Mouse (Mus musculus) cerebellum, adult 2 months (tissue): ENCODE measurements around the gene Cdc7. TPM values are rescaled to one million over a fixed set of nuclear protein-coding genes. Genes with fewer than 3 reads are reported as not detected.
A peak's percentile ranks its signal among the peaks of the same experiment; 100 is the strongest.

ENCODE experiments used
- DNase-seq, 2 experiments: peaks; one replicate each; pipeline ENCODE4 v3.0.0; 2021
- H3K27ac ChIP-seq: fragments of 200-500 bp; 2 replicates; pipeline ENCODE4 v1.5.1; 2012; ENCODE audit warnings: low read length, control low read depth, inconsistent platforms; ENCODE audit not compliant: insufficient read depth
- H3K27me3 ChIP-seq: fragments of 200-500 bp; 2 replicates; pipeline ENCODE4 v1.6.1; 2012; ENCODE audit warnings: inconsistent platforms, mild to moderate bottlenecking, low read length, moderate library complexity; ENCODE audit not compliant: control insufficient read depth, insufficient read depth
- H3K4me1 ChIP-seq: fragments of 200-500 bp; 2 replicates; pipeline ENCODE4 v1.6.1; 2011; ENCODE audit warnings: low read length; ENCODE audit not compliant: control insufficient read depth, insufficient read depth
- H3K4me3 ChIP-seq: fragments of 200-500 bp; replicated peaks from 2 replicates; pipeline ENCODE3; 2011; ENCODE audit warnings: mild to moderate bottlenecking, low read depth, low read length, control low read depth; ENCODE audit not compliant: insufficient read depth
- CTCF ChIP-seq: fragments of 200-500 bp; IDR thresholded peaks from 2 replicates; pipeline ENCODE4 v1.5.1; 2011; ENCODE audit warnings: low read depth, mild to moderate bottlenecking, control low read depth, low read length, moderate library complexity, borderline replicate concordance; ENCODE audit not compliant: insufficient read depth
- POLR2A ChIP-seq: fragments of 200-500 bp; IDR thresholded peaks from 2 replicates; pipeline ENCODE4 v1.6.1; 2011; ENCODE audit warnings: low read length, control low read depth, borderline replicate concordance; ENCODE audit not compliant: insufficient read depth
- WGBS: fragments of 180-500 bp; shearing (Covaris S2); methylation state at CpG from one replicate; pipeline ENCODE4 v1.1.7; 2018; 5-methylcytosine and 5-hydroxymethylcytosine counted together
- polyA plus RNA-seq: library from polyadenylated mRNA; depleted of rRNA; stranded (reverse); fragments of >200 nt; gene quantifications from 2 replicates; pipeline ENCODE4 v1.2.3, GENCODE M21; 2012

Gene Cdc7
- polyA plus RNA-seq, 1 experiment: 31.2 TPM

DNA sequence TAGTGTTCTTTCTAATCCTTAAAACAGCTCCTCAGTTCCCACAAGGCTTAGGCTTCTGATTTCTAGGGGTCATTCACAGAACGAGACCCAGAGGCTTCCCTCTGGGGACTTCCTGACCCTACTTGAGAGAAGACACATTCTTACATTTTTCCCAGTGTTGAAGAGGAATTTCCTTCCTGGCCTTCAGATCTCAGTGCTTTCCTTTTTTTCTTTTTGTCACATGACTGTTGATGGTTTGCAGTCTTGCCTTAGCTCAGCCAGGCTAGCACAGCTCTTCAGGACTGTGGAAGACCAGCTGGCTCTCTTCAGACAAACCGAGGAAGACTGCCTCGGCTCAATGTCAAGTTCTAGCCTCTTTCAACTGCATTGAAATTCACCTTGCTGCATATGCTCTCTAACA lies 7.7 kb upstream of the Cdc7 start:
- Histone ChIP-seq H3K4me1 (no peaks in the 10 kb centered on the region), H3K27me3 (no peaks in the 10 kb centered on the region), H3K27ac (no peak overlapping the region), H3K4me3 (no peak overlapping the region)
- DNase-seq: no peak
- WGBS: 85% methylated on average over 3 of the region's 3 CpGs
- TF ChIP-seq CTCF (no peak), POLR2A (no peak)

DNA sequence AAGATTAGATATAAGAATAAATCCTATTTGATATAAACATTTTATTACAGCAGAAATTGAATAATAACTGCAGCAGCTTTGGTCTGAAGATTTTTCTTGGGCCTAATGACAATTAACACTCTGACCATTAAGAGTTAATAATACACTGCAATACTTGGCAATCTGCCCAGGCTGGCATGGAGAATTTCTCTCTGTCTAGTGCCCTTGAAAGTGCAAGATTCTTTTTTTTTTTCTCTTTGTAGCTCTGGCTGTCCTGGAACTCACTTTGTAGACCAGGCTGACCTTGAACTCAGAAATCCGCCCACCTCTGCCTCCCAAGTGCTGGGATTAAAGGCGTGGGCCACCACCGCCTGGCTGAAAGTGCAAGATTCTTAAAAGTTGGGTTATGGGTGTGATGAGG lies 5.1 kb upstream of the Cdc7 start:
- no peaks in the 10 kb centered on the region for H3K27me3 ChIP-seq
- H3K4me3 ChIP-seq: no peak overlapping the region
- H3K27ac ChIP-seq: no peak overlapping the region
- WGBS: 30% methylated on average over 3 of the region's 3 CpGs
- DNase-seq: no peak
- no peak for TF ChIP-seq CTCF
- TF ChIP-seq POLR2A: no peak
- no peaks in the 10 kb centered on the region for H3K4me1 ChIP-seq

DNA sequence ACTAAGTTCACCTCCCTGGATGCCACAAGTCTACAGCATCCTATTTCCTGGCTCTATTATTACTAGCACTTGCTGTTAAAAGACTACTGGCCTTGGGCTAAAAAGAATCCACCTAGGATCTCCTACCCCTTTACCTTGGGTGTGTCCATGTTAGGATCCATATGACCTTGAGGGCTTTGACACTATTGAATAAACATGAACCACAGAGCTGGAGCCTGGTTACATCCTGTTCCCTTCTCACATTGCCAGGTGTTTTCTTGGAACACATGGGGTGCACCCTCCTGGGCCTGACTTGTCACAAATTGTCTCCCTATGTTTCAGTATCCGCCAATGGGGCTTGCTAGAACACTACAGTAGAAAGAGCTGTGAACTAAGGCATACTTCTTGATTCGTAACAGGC lies 3.7 kb upstream of the Cdc7 start:
- TF ChIP-seq CTCF (no peak), POLR2A (no peak)
- Histone ChIP-seq H3K4me3 (no peak overlapping the region), H3K27me3 (no peaks in the 10 kb centered on the region), H3K4me1 (no peaks in the 10 kb centered on the region), H3K27ac (no peak overlapping the region)
- 85% methylated on average over 2 of the region's 2 CpGs for WGBS
- DNase-seq: no peak

DNA sequence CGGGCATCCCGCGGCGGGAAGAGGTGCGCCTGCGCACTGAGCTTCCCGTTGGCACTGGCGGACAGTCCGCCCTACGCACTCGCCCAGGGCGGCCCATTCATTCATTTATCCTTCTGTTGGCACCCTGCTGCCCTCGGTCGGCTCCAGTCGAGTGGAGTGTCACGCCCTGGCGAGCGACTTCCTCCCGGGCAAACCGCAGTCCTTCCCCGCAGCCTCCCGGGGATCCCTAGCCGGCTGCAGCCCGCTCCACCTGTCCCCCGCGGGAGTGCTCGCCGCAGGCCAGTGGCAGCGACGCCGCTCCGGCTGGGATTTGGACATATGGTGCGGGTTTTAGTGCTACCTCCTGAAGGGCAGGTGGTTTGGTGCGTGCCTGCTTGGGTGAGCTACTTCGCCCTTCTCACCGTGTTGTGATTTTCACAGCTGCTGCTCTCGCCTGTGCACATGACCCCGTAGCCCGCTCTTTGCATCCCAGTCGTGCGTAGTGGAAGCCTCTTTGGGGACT lies 442 bp downstream of the Cdc7 start:
- Histone ChIP-seq H3K4me1 (no peaks in the 10 kb centered on the region), H3K4me3 (peak overlapping the region; percentile 89), H3K27me3 (no peaks in the 10 kb centered on the region), H3K27ac (peak overlapping the region; percentile 68)
- TF ChIP-seq POLR2A (0 out of 2 replicates have a peak, but pooled peaks have one; percentile 7), CTCF (no peak)
- no peak for DNase-seq
- under 1% methylated on average over 41 of the region's 41 CpGs for WGBS

DNA sequence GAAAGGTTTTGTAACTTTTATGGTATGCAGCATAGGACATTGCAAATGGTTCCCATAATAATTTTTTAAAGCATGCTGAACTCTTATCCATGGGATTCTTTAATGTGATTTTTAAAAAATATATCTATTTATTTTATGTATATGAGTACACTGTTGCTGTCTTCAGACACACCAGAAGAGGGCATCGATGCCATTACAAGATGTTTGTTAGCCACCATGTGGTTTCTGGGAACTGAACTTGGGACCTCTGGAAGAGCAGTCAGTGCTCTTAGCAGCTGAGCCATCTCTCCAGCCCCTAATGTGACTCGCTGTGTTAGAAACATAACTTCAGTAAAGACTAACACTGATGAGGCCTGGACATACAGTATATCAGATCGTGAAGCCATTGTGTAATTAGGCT lies 2.3 kb downstream of the Cdc7 start:
- H3K4me1 ChIP-seq: no peaks in the 10 kb centered on the region
- no peaks in the 10 kb centered on the region for H3K27me3 ChIP-seq
- no peak overlapping the region for H3K4me3 ChIP-seq
- H3K27ac ChIP-seq: no peak overlapping the region
- no peak for TF ChIP-seq CTCF
- TF ChIP-seq POLR2A: no peak
- WGBS: 93% methylated on average over 3 of the region's 3 CpGs
- DNase-seq: no peak

DNA sequence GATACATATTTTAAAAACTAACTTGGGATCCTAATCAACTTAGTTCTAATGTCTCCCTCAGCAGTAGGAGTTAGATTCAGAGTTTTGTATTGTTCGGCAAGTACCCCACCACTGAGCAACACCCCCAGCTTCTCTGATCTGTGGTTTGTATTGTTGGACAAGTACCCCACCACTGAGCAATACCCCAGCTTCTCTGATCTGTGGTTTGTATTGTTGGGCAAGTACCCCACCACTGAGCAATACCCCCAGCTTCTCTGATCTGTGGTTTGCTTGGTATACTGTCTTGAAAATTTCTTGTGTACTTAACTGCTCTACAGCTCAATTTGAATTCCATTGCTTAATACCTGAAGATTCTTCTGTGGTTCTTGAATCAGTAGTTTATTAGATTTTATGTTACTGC lies 3.5 kb downstream of the Cdc7 start:
- no peaks in the 10 kb centered on the region for H3K27me3 ChIP-seq
- TF ChIP-seq CTCF (no peak), POLR2A (no peak)
- H3K27ac ChIP-seq: no peak overlapping the region
- WGBS: 91% methylated on average over 1 of the region's 1 CpGs
- DNase-seq: no peak
- no peak overlapping the region for H3K4me3 ChIP-seq
- H3K4me1 ChIP-seq: no peaks in the 10 kb centered on the region

DNA sequence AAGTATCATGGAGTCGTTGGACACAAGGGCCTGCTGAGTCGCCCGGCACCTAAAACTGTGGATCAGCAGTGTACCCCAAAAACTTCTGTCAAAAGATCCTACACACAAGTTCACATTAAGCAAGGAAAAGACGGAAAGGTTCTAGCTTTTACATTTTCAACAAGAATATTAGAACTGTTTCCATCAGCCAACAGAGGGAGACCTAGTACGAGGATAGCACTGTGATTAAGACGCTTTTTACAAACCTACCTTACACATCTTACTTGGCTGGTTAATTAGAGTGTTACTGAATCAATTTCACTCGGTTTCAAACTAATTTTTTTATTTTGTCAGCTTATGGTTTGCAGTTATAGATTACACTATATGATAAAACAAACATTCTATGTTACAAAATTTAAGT lies 9.8 kb downstream of the Cdc7 start:
- no peak for DNase-seq
- Histone ChIP-seq H3K4me1 (no peaks in the 10 kb centered on the region), H3K27ac (no peak overlapping the region), H3K4me3 (no peak overlapping the region), H3K27me3 (no peaks in the 10 kb centered on the region)
- TF ChIP-seq POLR2A (no peak), CTCF (no peak)
- WGBS: 87% methylated on average over 7 of the region's 7 CpGs

DNA sequence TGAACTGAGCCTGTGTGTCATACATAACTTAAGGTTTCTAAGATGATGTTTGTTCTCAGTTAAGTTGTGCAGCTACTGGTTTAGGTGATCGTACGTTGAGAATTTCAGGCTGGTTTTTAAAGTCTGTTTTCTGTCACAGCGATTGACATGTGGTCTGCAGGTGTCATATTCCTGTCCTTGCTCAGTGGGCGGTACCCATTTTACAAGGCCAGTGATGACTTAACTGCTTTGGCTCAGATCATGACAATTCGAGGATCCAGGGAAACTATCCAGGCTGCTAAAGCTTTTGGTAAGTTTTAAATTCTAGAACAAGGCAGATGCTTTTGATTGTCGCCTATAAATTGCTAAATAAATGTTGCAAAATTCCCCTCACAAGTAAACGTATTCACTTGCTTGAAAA lies 15.0 kb downstream of the Cdc7 start:
- no peak for DNase-seq
- 89% methylated on average over 7 of the region's 7 CpGs for WGBS

More for the DNA sequence above, 15.0 kb downstream of the Cdc7 start:
- Histone ChIP-seq H3K4me3 (no peak overlapping the region), H3K4me1 (no peaks in the 10 kb centered on the region), H3K27me3 (no peaks in the 10 kb centered on the region), H3K27ac (no peak overlapping the region)
- TF ChIP-seq CTCF (no peak), POLR2A (no peak)
